Mouse (Mus musculus) adrenal gland, postnatal 4 days (tissue): ENCODE data around the gene Ern1. TPM values are rescaled to one million over a fixed set of nuclear protein-coding genes. Genes with fewer than 3 reads are reported as not detected.

Experiments
- DNase-seq, 2 experiments: peaks; one replicate each; pipeline ENCODE4 v3.0.0; 2021 to 2022; ENCODE audit warnings: low spot score in 2 of 2, mixed read lengths in 2 of 2
- total RNA-seq, 2 experiments: library from RNA; stranded (reverse); gene quantifications; 2 replicates each; pipeline ENCODE4 v1.2.3; 2021

The Ern1 gene
- total RNA-seq, 2 experiments from 2014 or later, result 72.5 to 83.6 TPM

- no peak for DNase-seq
Observed at GRCm38 (mm10) chr11:106392597-106393330, 94.9 kb downstream of the Ern1 start.

GRCm38 (mm10) chr11:106391546-106392188, 96.0 kb downstream of the Ern1 start:
- peak in 1 of 2 experiments; percentile 40 for DNase-seq

- no peak for DNase-seq
Observed at GRCm38 (mm10) chr11:106390757-106391156, 96.9 kb downstream of the Ern1 start.

GRCm38 (mm10) chr11:106389611-106390010, 98.0 kb downstream of the Ern1 start:
- DNase-seq, result no peak

- DNase-seq, result no peak
Observed at GRCm38 (mm10) chr11:106387791-106388216, 99.8 kb downstream of the Ern1 start, which contains the start of gene Icam2. Gene Icam2, minus strand, starts transcription at chr11:106388075.

GRCm38 (mm10) chr11:106387020-106387419, 100.6 kb downstream of the Ern1 start:
- DNase-seq, result no peak

- DNase-seq, result no peak
Observed at GRCm38 (mm10) chr11:106386409-106386808, 101.2 kb downstream of the Ern1 start.

GRCm38 (mm10) chr11:106383051-106383790, 104.4 kb downstream of the Ern1 start:
- DNase-seq, result no peak

GRCm38 (mm10) chr11:106382424-106382823, 105.2 kb downstream of the Ern1 start:
- no peak for DNase-seq

GRCm38 (mm10) chr11:106381883-106382282, 105.8 kb downstream of the Ern1 start:
- DNase-seq, result no peak

GRCm38 (mm10) chr11:106381011-106381410, 106.6 kb downstream of the Ern1 start:
- no peak for DNase-seq

GRCm38 (mm10) chr11:106374979-106375378, 112.7 kb downstream of the Ern1 start:
- no peak for DNase-seq

- DNase-seq, result no peak
Observed at GRCm38 (mm10) chr11:106374559-106374958, 113.1 kb downstream of the Ern1 start.

GRCm38 (mm10) chr11:106373998-106374397, 113.7 kb downstream of the Ern1 start:
- no peak for DNase-seq

GRCm38 (mm10) chr11:106366316-106366715, 121.3 kb downstream of the Ern1 start:
- peak; percentile 66 to 73 for DNase-seq

GRCm38 (mm10) chr11:106365366-106365765, 122.3 kb downstream of the Ern1 start, which contains the start of gene Prr29:
Gene Prr29, plus strand, starts transcription at chr11:106365472.
- DNase-seq, result no peak

- DNase-seq, result no peak
Observed at GRCm38 (mm10) chr11:106364712-106365111, 122.9 kb downstream of the Ern1 start.

- DNase-seq, result no peak
Observed at GRCm38 (mm10) chr11:106359350-106359749, 128.3 kb downstream of the Ern1 start.

GRCm38 (mm10) chr11:106355382-106356128, 132.1 kb downstream of the Ern1 start:
- no peak for DNase-seq

GRCm38 (mm10) chr11:106354181-106354580, 133.5 kb downstream of the Ern1 start:
- DNase-seq, result no peak

GRCm38 (mm10) chr11:106353188-106353587, 134.5 kb downstream of the Ern1 start, which contains the start of gene Scn4a:
Gene Scn4a, minus strand, starts transcription at chr11:106353288.
- DNase-seq, result no peak
